ENCODE assay signal across 16 mouse cellular contexts in genomic region chr13:59801000-59801399, GRCm38 (mm10). TPM values are rescaled to one million over a fixed set of nuclear protein-coding genes. Genes with fewer than 3 reads are reported as not detected.
DNase-seq lines count a peak whose midpoint lies in the region; ATAC-seq lines count a peak whose summit lies in the region.
"Had no signal": no experiment of that assay in that cellular context is flagged by ENCODE, and none has a peak within 500 bp of the region (broad histone marks: within the 10 kb centered on the region; RNA-seq: fewer than 3 reads in every experiment).

No protein-coding gene starts in this region.

- no peak; the same call in 1 of the 2 replicates for ATAC-seq in kidney, embryonic 16.5 days (ENCODE audit: low FRiP score, low TSS enrichment)

- WGBS in kidney, embryonic 16.5 days = 76% methylated on average over 6 of the region's 6 CpGs
- 92% methylated on average over 6 of the region's 6 CpGs for WGBS in limb, embryonic 10.5 days

- DNase-seq in cerebellum, adult 11-12 months = peak; percentile 20
- DNase-seq in cerebellum, adult 9-11 months = no peak
- peak; percentile 9 for DNase-seq in kidney, adult 18-20 months
- DNase-seq in urinary bladder, postnatal 14 days (ENCODE audit: low spot score) = peak; percentile 17
- DNase-seq in urinary bladder, postnatal 4 days (ENCODE audit: low spot score in 2 of 2) = no peak
- no peak for DNase-seq in limb, embryonic 10.5 days (ENCODE audit: low spot score)
- no peak for DNase-seq in natural killer cell, adult 2 months (ENCODE audit: low spot score in 2 of 2)
- DNase-seq: adrenal gland, postnatal 10 days; heart, postnatal 4 days; thymus, postnatal 14 days had no signal

- no peak overlapping the region; the same call in 1 of the 2 replicates for H3K27ac ChIP-seq in kidney, embryonic 16.5 days (ENCODE audit: low read length)
- no peak overlapping the region for H3K27ac ChIP-seq in limb, embryonic 10.5 days

- no peaks in the 10 kb centered on the region for H3K9me3 ChIP-seq in kidney, embryonic 16.5 days (ENCODE audit: low read length)
- no peaks in the 10 kb centered on the region for H3K9me3 ChIP-seq in limb, embryonic 10.5 days (replicated peaks)

- H3K4me2 ChIP-seq in kidney, embryonic 16.5 days (replicated peaks; ENCODE audit: low read depth, low read length) = no peak overlapping the region

- no peaks in the 10 kb centered on the region for H3K4me1 ChIP-seq in kidney, embryonic 16.5 days (ENCODE audit: insufficient read depth, low read length)
- no peaks in the 10 kb centered on the region for H3K4me1 ChIP-seq in limb, embryonic 10.5 days

- H3K27me3 ChIP-seq in kidney, embryonic 16.5 days (ENCODE audit: insufficient read depth, low read length) = no peaks in the 10 kb centered on the region
- H3K27me3 ChIP-seq in limb, embryonic 10.5 days (ENCODE audit: low read depth, poor library complexity, severe bottlenecking) = no peaks in the 10 kb centered on the region

- H3K9ac ChIP-seq in kidney, embryonic 16.5 days (replicated peaks; ENCODE audit: low read length) = no peak overlapping the region

- H3K4me3 ChIP-seq in kidney, embryonic 16.5 days (ENCODE audit: low read length) = no peak overlapping the region
- no peak overlapping the region for H3K4me3 ChIP-seq in limb, embryonic 10.5 days

- H3K36me3 ChIP-seq in kidney, embryonic 16.5 days (ENCODE audit: insufficient read depth, low read length) = peaks cover 95% of the 10 kb centered on the region
- H3K36me3 ChIP-seq in limb, embryonic 10.5 days = peaks cover 100% of the 10 kb centered on the region

RNA-seq across cellular contexts. Expression of gene Gm49354, which starts 19.0 kb away (rescaled TPM):
- not detected in 2 replicates for polyA plus RNA-seq in kidney, embryonic 16.5 days (2015; fragmentation: Nextera tagmentation; extraction: Ambion mirVana)
- not detected in 2 replicates for polyA plus RNA-seq in limb, embryonic 10.5 days (2016; fragmentation: Nextera tagmentation; extraction: Ambion mirVana)
- polyA plus RNA-seq: cortical plate, adult 2 months; large intestine, adult 2 months; limb, embryonic 14.5 days; neural tube, embryonic 14.5 days; spleen, adult 2 months had no signal

RNA-seq across cellular contexts. Expression of gene Tut7, which starts 21.9 kb away (rescaled TPM):
- 43.0 and 47.2 TPM in 2 replicates for polyA plus RNA-seq in kidney, embryonic 16.5 days (2015; fragmentation: Nextera tagmentation; extraction: Ambion mirVana)
- 34.6 and 47.5 TPM in 2 replicates for polyA plus RNA-seq in limb, embryonic 10.5 days (2016; fragmentation: Nextera tagmentation; extraction: Ambion mirVana)

RNA-seq across cellular contexts. Expression of gene Isca1, which starts 31.4 kb away (rescaled TPM):
- 142 and 150 TPM in 2 replicates for polyA plus RNA-seq in kidney, embryonic 16.5 days (2015; fragmentation: Nextera tagmentation; extraction: Ambion mirVana)
- 90.5 and 95.7 TPM in 2 replicates for polyA plus RNA-seq in limb, embryonic 10.5 days (2016; fragmentation: Nextera tagmentation; extraction: Ambion mirVana)

RNA-seq across cellular contexts. Expression of gene 1700014D04Rik, which starts 54.4 kb away (rescaled TPM):
- polyA plus RNA-seq in kidney, embryonic 16.5 days (2015; fragmentation: Nextera tagmentation; extraction: Ambion mirVana) = not detected in 2 replicates
- polyA plus RNA-seq in limb, embryonic 10.5 days (2016; fragmentation: Nextera tagmentation; extraction: Ambion mirVana) = 0.31 TPM in 1 of 2 replicates, not detected in the other
- polyA plus RNA-seq: large intestine, adult 2 months had no signal

Comparison
In these comparisons a context has a peak if more than half of its experiments do, and no peak if none do; other contexts are left out.
1. DNase-seq: peak in cerebellum, adult 11-12 months (single experiment), kidney, adult 18-20 months (single experiment) and urinary bladder, postnatal 14 days (single experiment); none in cerebellum, adult 9-11 months (single experiment), urinary bladder, postnatal 4 days (0 of 2), limb, embryonic 10.5 days (single experiment) and natural killer cell, adult 2 months (0 of 2).